Mouse (Mus musculus) megakaryocyte, embryonic 14.5 days (primary cell): Measurements from ENCODE around the gene Ttpal.

ENCODE experiments used
- FLI1 ChIP-seq: IDR thresholded peaks from 2 replicates; pipeline ENCODE4 v1.6.1; 2012; ENCODE audit warnings: low read length, inconsistent platforms, mixed read lengths
- GATA1 ChIP-seq: IDR thresholded peaks from 3 replicates; pipeline ENCODE4 v1.6.1; 2012; ENCODE audit warnings: mixed read lengths, low read length, inconsistent platforms, borderline replicate concordance

GRCm38 (mm10) chr2:163580069-163580945 lies 21.8 kb upstream of the Ttpal start:
- TF ChIP-seq GATA1 (no peak), FLI1 (no peak)
